In the genomic region with DNA sequence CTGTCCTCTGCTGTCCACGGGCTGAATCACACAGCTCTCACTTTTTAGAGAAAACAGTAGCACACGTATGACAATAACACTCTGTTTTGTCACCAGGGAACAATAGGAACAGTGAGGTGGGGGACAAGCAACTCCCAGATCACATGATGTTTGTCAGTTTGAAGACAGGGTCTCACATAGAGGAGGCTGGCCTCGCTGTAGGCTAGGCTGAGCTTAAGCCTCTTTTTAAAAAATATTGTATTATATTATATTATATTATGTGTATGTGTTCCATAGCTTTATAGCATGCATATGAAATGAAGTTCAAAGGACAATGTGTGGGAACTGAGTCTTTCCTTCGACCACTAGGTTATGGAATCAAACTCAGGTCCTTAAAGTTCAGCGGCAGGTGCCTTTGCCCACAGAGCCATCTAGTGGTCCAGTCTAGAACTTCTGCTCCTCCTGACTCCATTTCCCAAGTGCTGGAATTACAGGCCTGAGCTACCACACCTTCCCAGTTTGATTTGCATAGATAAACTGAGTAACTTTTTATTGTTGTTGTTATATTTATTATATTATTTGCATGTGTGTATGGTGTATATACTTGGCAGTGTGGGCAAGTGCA, we compare ENCODE assay signal across 8 mouse cellular contexts. TPM values are rescaled to one million over a fixed set of nuclear protein-coding genes. Genes with fewer than 3 reads are reported as not detected.
DNase-seq lines count a peak whose midpoint lies in the region; ATAC-seq and TF ChIP-seq lines count a peak whose summit lies in the region.

No protein-coding gene starts in this region.

- ATAC-seq in midbrain, postnatal 0 days (ENCODE audit: low FRiP score), result no peak

- no peaks in the 10 kb centered on the region for H3K4me1 ChIP-seq in spleen, adult 2 months (ENCODE audit: control insufficient read depth, insufficient read depth, insufficient read length)
- no peaks in the 10 kb centered on the region for H3K4me1 ChIP-seq in midbrain, postnatal 0 days (ENCODE audit: insufficient read depth, low read length)

- no peaks in the 10 kb centered on the region for H3K27me3 ChIP-seq in spleen, adult 2 months (ENCODE audit: control insufficient read depth, insufficient read depth, low read length)
- H3K27me3 ChIP-seq in midbrain, postnatal 0 days (ENCODE audit: insufficient read depth, low read length), result no peaks in the 10 kb centered on the region

- H3K36me3 ChIP-seq in spleen, adult 2 months (ENCODE audit: control insufficient read depth, insufficient read depth, low read length), result no peaks in the 10 kb centered on the region; the same call in 1 of the 2 replicates
- H3K36me3 ChIP-seq in midbrain, postnatal 0 days (ENCODE audit: insufficient read depth, low read length), result no peaks in the 10 kb centered on the region

- intact Hi-C loops in left cerebral cortex, postnatal 25 days (cut with DNase I), result loop anchor here (2.0 kb wide), 1 partner anchor 67 kb away; a partner anchor contains a TSS

- WGBS in spleen, adult 2 months, result 60% methylated on average over 5 of the region's 5 CpGs
- 42% methylated on average over 5 of the region's 5 CpGs for WGBS in midbrain, postnatal 0 days

- no peak for TF ChIP-seq POLR2A in spleen, adult 2 months (IDR thresholded peaks at IDR 0.05; ENCODE audit: low read depth, low read length)

- TF ChIP-seq CTCF in spleen, adult 2 months (IDR thresholded peaks at IDR 0.05; ENCODE audit: extremely low read depth, insufficient read depth, insufficient read length, insufficient replicate concordance), result peak; percentile 64; the same call in 1 of the 2 replicates
- peak; percentile 88 for TF ChIP-seq CTCF in midbrain, postnatal 0 days (IDR thresholded peaks at IDR 0.05)

- no peak overlapping the region for H3K4me3 ChIP-seq in spleen, adult 2 months (ENCODE audit: extremely low read depth, insufficient read depth, insufficient read length)
- H3K4me3 ChIP-seq in midbrain, postnatal 0 days (ENCODE audit: low read depth, low read length), result no peak overlapping the region

- H3K9me3 ChIP-seq in midbrain, postnatal 0 days (ENCODE audit: low read length), result no peaks in the 10 kb centered on the region

- no peak overlapping the region for H3K27ac ChIP-seq in spleen, adult 2 months (ENCODE audit: insufficient read depth, low read length)
- no peak overlapping the region for H3K27ac ChIP-seq in midbrain, postnatal 0 days (ENCODE audit: low read depth, low read length)

- no peak overlapping the region for H3K9ac ChIP-seq in midbrain, postnatal 0 days (replicated peaks; ENCODE audit: low read length, poor library complexity, severe bottlenecking)

- peak; percentile 9 to 11 for DNase-seq in spleen, adult 2 months (ENCODE audit: low read depth in 1 of 2, low spot score in 2 of 2)
- DNase-seq in spleen, adult 12 weeks (ENCODE audit: low spot score), result no peak
- peak; percentile 85 for DNase-seq in adipocyte (ENCODE audit: low spot score)
- peak; percentile 40 for DNase-seq in embryo, embryonic 11.5 days (ENCODE audit: low read depth, low spot score)
- DNase-seq in induced T-regulatory cell, adult 2 months (ENCODE audit: low read depth), result peak; percentile 76
- peak; percentile 57 to 62 for DNase-seq in left cerebral cortex, postnatal 25 days (ENCODE audit: low spot score in 2 of 2)
- DNase-seq in midbrain, postnatal 0 days (ENCODE audit: low spot score), result peak; percentile 70
- peak; percentile 48 for DNase-seq in yolk sac, embryonic 10.5 days (ENCODE audit: low spot score)

- no peak overlapping the region for H3K4me2 ChIP-seq in midbrain, postnatal 0 days (ENCODE audit: low read depth, low read length, poor library complexity, severe bottlenecking)

RNA-seq across cellular contexts. Expression of a gene that starts 8.6 kb away (rescaled TPM):
- 9.9 and 11.3 TPM in 2 replicates for polyA plus RNA-seq in spleen, adult 2 months (2012; rRNA removed)
- total RNA-seq in left cerebral cortex, postnatal 25 days (2021), result 10 to 100 TPM; 12.9 to 14.4 TPM
- 9.2 and 12.9 TPM in 2 replicates for total RNA-seq in midbrain, postnatal 0 days (2014; rRNA removed)
- 11.6 and 12.1 TPM in 2 replicates for polyA plus RNA-seq in midbrain, postnatal 0 days (2015; fragmentation: Nextera tagmentation; extraction: Ambion mirVana)

RNA-seq across cellular contexts. Expression of a gene that starts 27.0 kb away (rescaled TPM):
- polyA plus RNA-seq in spleen, adult 2 months (2012; rRNA removed), result 0.04 TPM in 2 replicates
- total RNA-seq in left cerebral cortex, postnatal 25 days (2021), result 1 to 10 TPM; 3.8 to 5.3 TPM
- total RNA-seq in midbrain, postnatal 0 days (2014; rRNA removed), result 0.14 and 0.38 TPM in 2 replicates
- polyA plus RNA-seq in midbrain, postnatal 0 days (2015; fragmentation: Nextera tagmentation; extraction: Ambion mirVana), result 1.5 and 3.4 TPM in 2 replicates
